Mouse (Mus musculus) spleen, postnatal 14 days (tissue): Measurements from ENCODE around the gene Tmsb10.

Source experiments
- DNase-seq, 2 experiments: peaks; one replicate each; pipeline ENCODE4 v3.0.0; 2021 to 2022; ENCODE audit warnings: low spot score in 2 of 2

The Tmsb10 gene

DNA sequence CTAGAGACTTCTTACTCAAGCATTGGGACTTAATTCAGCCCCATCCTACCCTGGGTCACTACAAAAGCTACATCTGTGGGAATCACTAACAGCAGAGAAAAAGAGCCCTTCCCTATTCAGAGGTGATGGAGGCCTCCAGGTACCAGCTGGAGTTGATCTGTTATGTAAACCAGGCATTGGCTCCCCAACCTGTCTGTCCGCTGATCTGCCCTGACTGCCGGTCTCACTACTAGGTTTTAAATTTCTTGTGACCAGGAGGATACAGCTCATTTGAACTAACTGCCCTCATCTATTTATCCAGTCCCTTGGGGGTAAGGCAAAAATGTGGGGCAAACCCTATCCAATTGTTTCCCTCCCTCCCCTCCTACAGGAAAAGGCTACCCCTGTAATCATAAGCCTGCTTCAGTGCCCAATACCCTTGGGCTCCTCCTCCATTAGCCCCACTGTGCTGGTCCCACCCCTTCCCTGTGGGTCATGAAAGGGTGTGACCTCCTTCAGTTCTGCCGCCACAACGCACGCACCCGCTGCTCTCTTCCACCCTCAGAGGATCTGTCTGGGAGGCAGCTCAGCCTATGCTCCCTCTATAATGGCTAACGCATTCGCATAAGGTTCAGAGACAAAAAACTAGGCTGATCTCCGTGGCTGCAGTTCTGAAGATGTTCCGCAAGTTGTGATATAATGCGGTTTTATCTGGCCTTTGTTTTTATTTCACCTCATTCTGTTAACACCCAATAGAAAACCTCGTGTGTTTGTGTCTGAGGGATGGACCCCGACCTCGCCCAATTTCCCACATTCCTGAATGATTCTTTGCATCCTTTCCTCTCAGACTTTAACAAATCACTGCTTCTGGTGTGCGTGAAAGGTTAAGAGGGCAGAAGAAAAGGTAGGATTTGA lies 2.1 kb downstream of the Tmsb10 start:
- DNase-seq, result peak; percentile 42 to 54

DNA sequence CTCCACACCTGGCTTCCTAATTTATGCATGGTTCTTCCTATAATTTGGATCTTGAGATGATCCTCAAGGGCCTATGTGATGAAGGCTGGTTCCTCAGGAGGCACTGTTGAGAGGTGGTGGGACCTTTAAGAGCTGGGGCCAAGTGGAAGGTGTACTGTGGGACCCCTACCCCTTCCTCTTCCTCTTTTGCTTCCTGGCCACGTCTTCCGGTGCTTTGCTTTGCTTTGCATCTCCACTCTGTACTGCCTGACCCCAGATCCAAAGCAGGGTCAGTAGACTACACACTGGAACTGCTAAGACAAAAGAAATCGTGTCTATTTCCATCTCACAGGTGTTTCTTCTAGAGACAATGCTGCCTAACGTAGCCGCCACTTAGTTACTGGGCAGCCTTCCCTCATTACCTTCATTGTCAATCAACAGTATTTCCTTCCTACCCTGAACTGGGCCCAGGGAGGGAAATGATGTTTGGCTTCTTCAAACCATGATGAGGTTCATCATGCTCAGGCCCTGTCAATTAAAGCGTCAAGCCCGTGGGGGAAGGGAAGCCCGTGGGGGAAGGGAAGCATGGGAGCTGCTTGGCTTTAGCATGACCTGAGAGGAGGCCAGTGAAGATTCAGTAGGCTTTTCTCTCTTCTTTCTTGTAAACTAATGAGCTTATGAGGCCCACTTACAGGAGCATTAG lies 2.9 kb downstream of the Tmsb10 start:
- peak in 1 of 2 experiments; percentile 34 for DNase-seq

DNA sequence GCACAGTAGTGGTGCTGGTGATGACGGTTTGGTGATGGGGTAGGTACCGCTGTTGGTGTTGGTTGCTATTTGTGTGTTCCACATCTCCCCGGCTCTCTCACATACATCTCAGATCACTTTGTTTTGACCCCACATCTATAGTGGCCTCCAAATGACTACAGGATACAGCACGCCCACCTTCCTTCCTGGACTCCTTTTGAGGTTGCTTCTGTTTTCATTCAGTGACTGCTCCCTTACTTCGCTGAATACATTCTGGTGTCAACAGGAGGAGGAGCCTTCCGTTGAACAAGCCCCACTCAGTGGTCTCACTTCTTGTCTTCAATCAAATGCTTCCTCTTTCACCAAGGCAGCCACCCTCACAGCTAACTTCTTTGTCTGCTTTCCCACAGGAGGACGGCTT lies 3.8 kb downstream of the Tmsb10 start:
- peak in 1 of 2 experiments; percentile 30 for DNase-seq

DNA sequence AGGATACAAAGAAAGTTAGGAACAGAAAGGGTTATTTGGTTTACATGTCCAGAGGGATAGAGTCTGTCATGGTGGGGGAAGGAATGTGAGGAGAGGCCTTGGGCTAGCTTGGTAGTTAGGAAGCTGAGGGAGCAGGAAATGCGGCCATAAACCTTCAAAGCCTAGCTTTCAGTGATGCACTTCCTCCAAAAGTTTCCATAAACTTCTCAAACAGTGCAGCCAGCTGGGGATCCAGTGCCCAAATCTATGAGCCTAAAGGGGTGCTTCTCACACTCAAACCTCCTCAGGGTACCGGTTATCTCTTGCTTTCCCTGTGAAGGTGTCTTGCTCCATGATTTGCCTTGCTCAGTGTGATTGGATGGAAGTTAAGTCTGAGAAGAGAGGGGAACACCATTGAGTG lies 5.6 kb downstream of the Tmsb10 start:
- DNase-seq, result no peak

DNA sequence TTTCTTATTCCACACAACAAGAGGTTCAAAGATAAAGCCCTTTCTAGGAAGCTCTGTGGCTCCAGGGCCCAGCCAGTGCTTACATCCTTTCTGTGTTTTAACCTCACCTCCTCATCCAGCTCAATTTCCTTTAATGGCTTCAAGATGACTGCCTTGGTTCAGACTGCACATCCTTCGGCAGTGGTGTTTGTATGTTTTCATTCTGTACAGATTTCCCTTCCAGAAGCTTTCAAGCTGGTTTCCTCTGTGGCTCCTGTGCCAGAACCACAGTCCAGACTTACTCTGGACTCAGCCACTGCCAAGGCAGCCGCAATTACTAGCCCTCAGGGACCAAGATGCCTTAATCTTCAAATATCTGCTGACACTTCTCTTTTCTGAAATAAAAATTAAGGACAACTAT lies 6.3 kb downstream of the Tmsb10 start:
- no peak for DNase-seq

DNA sequence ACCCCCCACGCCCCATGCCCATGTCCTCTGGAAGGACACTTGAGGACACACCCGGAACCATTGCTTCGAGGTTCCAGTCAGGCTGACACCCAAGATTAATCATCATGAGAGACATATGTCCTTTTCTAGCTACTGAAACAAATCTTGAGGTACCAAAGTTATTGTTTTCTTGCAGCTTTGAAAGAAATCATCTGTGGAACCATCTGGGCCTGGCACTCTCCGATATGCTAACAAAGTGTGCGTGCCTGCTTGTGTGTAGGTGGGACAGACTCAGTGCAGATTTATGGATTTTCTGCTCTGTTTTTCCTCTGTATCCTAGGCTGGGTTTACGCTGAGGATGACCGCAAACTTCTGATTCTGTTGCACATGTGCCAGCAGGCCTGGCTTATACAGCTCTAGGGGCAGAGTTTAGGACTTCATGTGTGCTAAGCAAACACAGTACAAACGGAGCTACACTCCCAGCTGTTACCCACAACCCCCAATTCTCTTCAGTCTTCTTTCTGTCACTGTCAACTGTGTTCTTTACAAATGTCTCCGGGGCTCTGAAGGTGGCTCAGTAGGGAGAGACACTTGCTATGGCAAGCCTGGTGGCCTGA lies 9.3 kb downstream of the Tmsb10 start:
- no peak for DNase-seq

DNA sequence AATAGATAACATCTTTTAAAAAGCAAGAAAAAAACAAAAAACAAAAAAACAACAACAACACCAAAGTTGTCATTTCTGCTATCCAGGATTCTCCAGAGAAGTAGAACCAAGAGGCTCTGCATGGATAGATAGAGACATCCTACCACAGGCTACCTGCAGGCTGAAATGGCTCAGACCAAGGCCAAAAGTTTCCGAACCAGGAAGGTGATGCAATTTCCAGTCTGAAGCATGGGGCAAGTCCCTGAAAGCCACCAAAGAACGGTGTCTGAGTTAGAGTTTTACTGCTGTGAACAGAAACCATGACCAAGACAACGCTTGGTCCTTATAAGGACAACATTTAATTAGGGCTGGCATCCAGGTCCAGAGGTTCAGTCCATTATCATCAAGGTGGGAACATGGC lies 10.2 kb downstream of the Tmsb10 start:
- no peak for DNase-seq

DNA sequence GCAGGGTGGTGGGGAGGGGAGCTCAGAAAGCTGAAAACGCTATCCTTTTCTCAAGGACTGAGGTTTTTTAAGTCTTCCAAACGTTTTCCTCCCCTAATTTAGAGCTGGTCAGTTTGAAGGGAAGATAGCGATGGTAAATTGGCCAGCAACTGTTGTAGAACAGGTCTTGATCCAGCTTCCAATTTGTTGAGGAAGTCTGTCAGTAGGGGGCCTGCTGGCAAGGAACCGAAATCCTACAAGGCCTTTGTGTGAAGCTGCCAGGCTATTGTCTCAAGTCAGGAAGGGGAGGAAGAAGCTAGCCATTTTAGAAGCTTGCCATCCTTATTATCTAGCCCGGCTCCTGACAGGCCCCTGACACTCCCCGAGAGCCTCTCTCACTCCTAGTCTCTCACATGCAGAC lies 10.6 kb downstream of the Tmsb10 start:
- DNase-seq, result no peak

DNA sequence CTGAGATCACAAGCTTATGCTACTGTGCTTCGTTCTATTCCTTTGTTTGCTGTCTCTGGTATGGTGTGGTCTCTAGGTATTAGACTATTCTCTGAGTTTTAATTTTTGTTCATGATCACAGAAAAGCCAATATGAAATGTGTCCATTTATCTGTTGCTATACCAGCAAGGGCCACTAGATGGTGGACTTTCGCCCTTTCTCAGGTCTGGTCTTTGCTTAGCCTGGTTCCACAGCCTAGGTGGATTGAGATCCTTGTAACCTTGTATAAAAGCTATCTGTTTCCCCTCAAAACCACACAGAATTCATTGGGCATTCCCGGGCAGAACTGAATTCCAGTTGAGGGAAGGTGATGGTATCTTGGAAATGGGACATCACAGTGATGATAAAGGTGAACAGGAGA lies 18.1 kb downstream of the Tmsb10 start:
- peak in 1 of 2 experiments; percentile 64 for DNase-seq

DNA sequence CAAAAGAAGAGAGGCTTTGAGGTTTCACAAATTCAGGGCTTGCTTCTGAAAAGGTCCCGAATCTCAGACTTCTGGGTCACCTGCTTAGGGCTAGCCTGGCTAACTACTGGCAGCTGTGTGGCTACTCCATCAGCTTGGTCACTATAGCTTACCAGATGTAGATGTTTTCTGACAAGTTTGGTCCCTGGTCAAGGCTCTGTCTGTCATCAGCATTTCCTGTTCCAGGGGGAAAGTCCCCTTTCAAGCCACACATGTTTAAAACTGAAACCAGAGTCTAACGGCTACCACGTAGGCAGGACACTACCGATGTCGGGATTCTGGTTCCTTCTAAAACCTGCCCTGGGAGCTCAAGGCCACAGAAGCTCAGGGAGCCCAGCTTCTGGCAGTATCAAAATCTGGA lies 20.7 kb downstream of the Tmsb10 start:
- DNase-seq, result no peak

DNA sequence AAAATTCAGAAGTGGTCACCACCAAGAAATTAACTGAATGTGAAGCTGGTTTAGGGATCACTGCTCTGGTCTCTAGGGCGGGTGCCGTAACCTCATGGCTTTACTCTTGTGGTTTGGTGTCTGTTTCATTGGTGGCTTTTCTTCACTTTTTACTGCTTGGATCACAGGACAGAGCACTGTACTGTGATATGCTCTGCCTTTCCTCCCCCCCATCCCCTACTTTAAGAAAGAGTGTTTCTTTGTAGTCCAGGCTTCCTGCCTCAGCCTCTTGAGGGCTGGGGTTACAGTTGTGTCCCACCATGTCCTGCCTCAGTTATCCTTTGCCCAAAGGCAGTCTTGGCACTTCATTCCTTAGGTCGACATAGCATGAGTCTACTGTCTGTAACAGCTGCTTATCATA lies 21.1 kb downstream of the Tmsb10 start:
- DNase-seq, result no peak

DNA sequence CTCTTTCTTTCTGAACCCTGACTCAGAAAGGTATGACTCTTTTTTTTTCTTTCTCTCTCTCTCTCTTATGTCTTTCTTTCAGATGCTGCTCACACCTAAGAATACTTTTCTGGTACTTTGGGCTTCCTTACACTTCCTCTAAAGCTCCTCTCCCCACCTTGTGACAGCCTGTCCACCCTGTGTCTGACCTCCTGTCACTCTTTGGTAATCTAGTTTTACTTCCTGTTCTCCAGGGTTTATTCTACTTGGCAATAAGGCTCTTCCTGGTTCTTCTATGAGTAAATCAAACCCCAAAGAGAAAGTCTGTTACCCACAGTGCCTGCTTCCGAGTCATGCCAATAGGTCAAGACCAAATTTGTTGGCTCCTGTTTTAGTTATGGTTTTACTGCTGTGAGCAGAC lies 25.6 kb downstream of the Tmsb10 start:
- no peak for DNase-seq

DNA sequence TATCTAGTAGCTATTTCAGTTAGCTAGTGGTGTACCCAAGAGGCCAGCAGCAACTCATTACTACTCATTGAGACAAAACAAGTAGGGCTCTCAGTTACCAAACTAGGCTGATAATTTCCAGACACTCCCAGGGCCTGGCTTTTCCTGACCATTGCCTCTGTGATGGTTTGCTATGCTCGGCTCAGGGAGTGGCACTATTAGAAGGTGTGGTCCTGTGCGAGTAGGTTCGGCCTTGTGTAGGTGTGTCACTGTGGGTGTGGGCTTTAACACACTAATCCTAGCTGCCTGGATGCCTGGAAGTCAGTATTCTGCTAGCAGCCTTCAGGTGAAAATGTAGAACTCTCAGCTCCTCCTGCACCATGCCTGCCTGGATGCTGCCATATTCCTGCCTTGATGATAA lies 27.0 kb downstream of the Tmsb10 start:
- DNase-seq, result no peak

DNA sequence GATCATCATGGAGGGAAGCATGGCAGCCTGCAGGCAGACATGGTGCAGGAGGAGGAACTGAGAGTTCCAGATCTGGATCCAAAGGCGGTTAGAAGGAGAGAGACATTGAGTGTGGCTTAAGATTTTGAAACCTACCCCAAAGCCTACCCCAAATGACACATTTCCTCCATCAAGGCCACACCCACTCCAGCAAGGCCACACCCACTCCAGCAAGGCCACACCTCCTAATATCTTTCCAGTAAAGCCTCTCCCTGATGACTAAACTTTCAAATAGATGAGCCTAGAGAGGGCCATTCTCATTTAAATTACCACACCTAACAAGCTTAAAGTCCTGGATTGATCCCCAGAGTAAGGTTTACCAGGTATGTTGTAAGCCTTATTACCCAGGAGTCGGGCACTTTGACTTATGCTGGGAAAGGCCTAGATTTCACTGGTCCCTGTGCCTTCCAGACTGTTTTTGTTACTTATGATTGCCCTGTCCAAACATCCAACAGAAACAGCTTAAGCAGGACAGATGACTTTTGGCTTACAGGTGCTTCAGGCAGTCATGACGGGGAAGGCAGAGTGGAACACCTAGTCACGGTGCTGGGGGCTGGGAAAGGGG lies 28.7 kb downstream of the Tmsb10 start:
- no peak for DNase-seq

DNA sequence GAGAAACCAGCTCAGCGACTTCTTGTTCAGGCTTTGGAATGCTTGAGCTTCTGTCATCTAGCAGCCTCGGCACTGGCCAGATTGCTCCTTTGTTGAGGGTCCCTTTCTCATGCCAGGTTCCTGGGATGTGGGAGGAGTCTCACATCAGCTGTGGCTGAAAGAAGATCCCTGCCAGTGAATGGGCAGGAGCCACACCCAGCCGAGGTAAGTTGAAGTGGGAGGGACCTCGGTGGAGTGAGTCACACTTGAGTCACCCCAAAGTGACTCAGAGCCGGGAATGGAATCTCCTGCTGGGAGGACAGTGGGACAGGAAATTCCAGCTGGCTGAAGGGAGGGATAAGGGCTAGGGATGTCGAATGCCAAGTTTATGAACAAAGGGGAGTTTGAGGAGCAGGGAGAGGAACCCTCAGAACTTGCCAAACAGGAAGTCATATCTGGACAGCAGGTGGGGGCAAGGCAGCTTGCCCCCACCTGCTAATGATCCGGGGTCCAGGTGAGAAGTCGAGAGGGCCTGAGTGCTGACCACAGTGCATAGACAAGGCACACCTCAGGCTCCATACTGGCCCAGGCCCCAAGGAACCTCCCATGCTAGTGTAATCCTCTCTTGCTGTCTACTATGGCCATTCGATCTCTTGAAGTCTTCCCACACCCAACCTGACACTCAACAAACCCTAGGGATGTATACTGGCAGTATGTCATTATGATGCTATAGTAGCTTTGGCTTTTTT lies 31.6 kb downstream of the Tmsb10 start:
- DNase-seq, result no peak

DNA sequence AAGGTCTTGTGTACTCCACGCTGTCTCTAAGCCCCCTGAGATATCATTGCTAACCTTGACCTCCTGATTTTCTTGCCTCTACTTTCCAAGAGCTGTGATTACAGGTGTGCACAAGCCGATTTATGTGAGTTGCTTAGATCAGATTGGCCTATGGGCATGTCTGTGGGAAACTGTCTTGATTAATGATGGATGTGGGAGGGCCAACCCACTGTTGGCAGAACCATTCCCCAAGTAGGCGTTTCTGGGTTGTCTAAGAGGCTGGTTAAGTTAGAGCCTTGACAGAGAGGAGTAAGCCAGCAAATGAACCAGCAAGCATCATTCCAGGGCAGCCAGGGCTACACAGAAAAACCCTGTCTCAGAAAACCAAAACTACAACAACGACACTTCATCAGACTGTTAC lies 32.5 kb downstream of the Tmsb10 start:
- DNase-seq, result no peak

DNA sequence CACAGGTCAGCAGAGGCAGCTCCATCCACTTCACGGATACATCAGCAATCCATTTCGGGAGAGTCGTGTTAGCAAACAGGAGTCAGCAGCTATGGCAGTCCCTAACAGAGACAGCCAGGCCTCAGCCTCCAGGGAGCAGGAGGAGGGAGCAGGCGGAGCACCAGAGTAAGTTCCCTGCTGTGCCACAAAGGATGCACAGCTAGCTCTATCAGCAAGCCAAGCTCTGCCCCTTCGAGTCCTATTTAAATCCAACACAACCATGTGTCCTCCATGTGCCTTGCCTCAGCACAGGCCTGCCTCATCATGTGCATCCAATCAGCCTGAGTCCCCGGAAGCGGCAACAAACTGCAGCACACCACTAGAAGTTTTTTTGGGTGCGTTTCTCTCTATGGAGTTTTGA lies 35.2 kb downstream of the Tmsb10 start:
- no peak for DNase-seq

DNA sequence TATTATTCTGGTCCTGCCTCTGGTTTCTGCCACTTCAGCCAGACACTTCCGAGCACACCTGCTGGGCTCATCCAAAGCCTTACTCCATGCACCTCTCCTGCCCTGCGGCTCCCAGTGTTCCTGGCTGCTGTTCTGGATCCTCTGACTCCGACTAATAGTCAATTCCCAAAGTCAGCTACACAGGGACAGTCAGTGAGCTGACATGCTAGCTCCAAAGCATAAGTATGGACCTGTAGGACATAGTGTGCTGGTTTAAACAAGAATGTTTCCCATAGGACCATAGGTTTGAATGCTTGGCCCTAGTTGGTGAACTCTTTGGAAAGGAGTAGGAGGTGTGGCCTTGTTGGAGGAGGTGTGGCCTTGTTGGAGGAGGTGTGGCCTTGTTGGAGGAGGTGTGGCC lies 37.5 kb downstream of the Tmsb10 start:
- DNase-seq, result no peak

DNA sequence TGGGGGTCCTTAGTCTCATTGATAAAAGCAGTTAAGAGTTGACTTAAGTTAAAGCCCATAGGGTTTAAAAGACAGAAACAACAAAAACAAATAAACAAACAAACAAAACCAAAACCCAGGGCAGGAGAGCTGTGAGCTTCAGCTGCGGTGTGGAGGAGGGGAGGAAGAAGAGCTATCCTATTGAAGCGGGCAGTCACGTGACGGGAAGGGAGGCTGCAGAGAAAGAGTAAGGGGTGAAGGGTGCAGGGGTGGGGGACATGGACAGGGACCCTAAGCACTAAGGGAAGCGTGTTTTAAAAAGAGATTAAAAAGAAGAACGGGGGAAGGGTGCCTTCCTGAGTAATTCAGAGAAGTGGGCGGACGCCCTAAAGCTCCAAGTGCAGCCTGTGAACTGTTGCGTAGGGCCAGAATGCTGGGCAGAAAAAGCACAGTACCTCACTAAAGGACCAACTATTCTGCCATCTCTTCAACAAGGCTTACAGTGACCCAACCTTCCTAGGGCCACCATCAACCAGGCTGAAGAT lies 40.0 kb downstream of the Tmsb10 start:
- DNase-seq, result no peak

DNA sequence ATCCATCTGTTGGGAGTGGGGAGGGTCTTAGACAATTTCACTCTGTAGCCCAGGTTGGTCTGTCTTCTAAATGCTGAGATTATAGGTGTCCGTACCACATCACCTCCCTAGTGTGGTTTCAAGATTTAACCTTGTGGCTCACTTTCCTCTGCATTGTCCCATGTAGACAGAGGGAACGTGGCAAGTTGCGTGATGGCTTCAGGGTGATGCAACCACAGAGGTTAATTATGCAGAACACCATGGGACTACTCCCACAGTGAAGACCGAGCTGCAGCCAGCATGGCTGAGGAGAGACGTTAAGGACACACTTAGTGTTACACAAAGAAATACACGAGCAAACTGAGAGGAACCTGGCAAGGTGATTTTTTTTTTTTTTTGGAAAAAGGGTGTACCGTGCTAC lies 42.2 kb downstream of the Tmsb10 start:
- DNase-seq, result no peak

DNA sequence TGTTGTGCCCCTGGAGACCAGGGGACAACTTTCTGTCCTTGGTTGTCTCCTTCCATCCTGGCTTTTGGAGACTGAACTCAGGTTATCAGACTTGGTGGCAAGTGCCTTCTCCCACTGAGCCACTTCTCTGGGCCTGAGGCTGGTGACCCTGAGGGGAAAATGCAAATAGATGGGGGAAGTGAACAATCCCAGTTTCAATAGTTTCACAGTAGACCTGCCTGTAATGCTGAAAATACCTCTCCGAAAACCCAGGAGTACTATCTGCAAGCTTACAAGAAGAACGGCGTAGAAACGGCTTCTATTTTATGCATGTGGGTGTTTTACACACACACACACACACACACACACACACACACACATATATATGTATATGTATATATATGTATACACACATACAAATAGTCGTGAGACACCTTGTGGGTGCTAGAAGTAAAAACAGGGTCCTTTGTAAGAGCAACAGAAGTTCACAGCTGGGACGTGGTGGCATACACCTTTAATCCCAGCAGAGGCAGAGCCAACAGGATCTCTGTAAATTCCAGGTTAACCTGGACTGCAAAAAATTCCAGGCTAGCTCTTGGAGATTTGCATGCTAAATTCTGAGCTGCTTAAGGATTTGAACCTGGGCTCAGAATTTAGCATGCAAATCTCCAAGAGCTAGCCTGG lies 44.3 kb downstream of the Tmsb10 start:
- DNase-seq, result no peak
